Mouse (Mus musculus): ENCODE results near the gene Adam12.

Gene Adam12

GRCm38 (mm10) chr7:134231378-134232346 is at the start of gene Adam12:
Adam12 (minus strand) TSS chr7:134232146.
- DNase-seq (ENCODE audit: low read depth, low spot score), result no peak

GRCm38 (mm10) chr7:134272956-134273355 is 41.0 kb upstream of the Adam12 start:
- no peak for DNase-seq (ENCODE audit: low read depth, low spot score)

GRCm38 (mm10) chr7:134272421-134272820 is 40.5 kb upstream of the Adam12 start:
- no peak for DNase-seq (ENCODE audit: low read depth, low spot score)

- no peak for DNase-seq (ENCODE audit: low read depth, low spot score)
Measured at GRCm38 (mm10) chr7:134265783-134266182, 33.8 kb upstream of the Adam12 start.

- DNase-seq (ENCODE audit: low read depth, low spot score), result peak; percentile 6
Measured at GRCm38 (mm10) chr7:134263146-134263906, 31.4 kb upstream of the Adam12 start.

- peak; percentile 6 for DNase-seq (ENCODE audit: low read depth, low spot score)
Measured at GRCm38 (mm10) chr7:134261003-134261701, 29.2 kb upstream of the Adam12 start.

GRCm38 (mm10) chr7:134250273-134250870 is 18.4 kb upstream of the Adam12 start:
- no peak for DNase-seq (ENCODE audit: low read depth, low spot score)

GRCm38 (mm10) chr7:134248041-134248440 is 16.1 kb upstream of the Adam12 start:
- no peak for DNase-seq (ENCODE audit: low read depth, low spot score)

GRCm38 (mm10) chr7:134246624-134247023 is 14.7 kb upstream of the Adam12 start:
- DNase-seq (ENCODE audit: low read depth, low spot score), result no peak

- DNase-seq (ENCODE audit: low read depth, low spot score), result no peak
Measured at GRCm38 (mm10) chr7:134242773-134243172, 10.8 kb upstream of the Adam12 start.

GRCm38 (mm10) chr7:134241212-134241611 is 9.3 kb upstream of the Adam12 start:
- no peak for DNase-seq (ENCODE audit: low read depth, low spot score)

- DNase-seq (ENCODE audit: low read depth, low spot score), result no peak
Measured at GRCm38 (mm10) chr7:134240579-134240978, 8.6 kb upstream of the Adam12 start.

- no peak for DNase-seq (ENCODE audit: low read depth, low spot score)
Measured at GRCm38 (mm10) chr7:134238863-134239262, 6.9 kb upstream of the Adam12 start.

- DNase-seq (ENCODE audit: low read depth, low spot score), result no peak
Measured at GRCm38 (mm10) chr7:134237356-134237755, 5.4 kb upstream of the Adam12 start.

GRCm38 (mm10) chr7:134236727-134237126 is 4.8 kb upstream of the Adam12 start:
- no peak for DNase-seq (ENCODE audit: low read depth, low spot score)

- DNase-seq (ENCODE audit: low read depth, low spot score), result no peak
Measured at GRCm38 (mm10) chr7:134235552-134235951, 3.6 kb upstream of the Adam12 start.

- no peak for DNase-seq (ENCODE audit: low read depth, low spot score)
Measured at GRCm38 (mm10) chr7:134230708-134231107, 1.2 kb downstream of the Adam12 start.

GRCm38 (mm10) chr7:134229899-134230298 is 2.0 kb downstream of the Adam12 start:
- DNase-seq (ENCODE audit: low read depth, low spot score), result no peak

GRCm38 (mm10) chr7:134227773-134228455 is 4.0 kb downstream of the Adam12 start:
- no peak for DNase-seq (ENCODE audit: low read depth, low spot score)

GRCm38 (mm10) chr7:134227101-134227500 is 4.8 kb downstream of the Adam12 start:
- no peak for DNase-seq (ENCODE audit: low read depth, low spot score)

- no peak for DNase-seq (ENCODE audit: low read depth, low spot score)
Measured at GRCm38 (mm10) chr7:134226231-134226630, 5.7 kb downstream of the Adam12 start.
